ENCODE assay signal across 29 mouse cellular contexts in genomic region chr6:32465129-32465528, GRCm38 (mm10).
A peak's percentile ranks its signal among the peaks of the same experiment; 100 is the strongest.
DNase-seq lines count a peak whose midpoint lies in the region; ATAC-seq and TF ChIP-seq lines count a peak whose summit lies in the region.
"Had no signal": no experiment of that assay in that cellular context is flagged by ENCODE, and none has a peak within 500 bp of the region (broad histone marks: within the 10 kb centered on the region; RNA-seq: fewer than 3 reads in every experiment).

No protein-coding gene starts in this region.

- H3K36me3 ChIP-seq in heart, embryonic 10.5 days: no peaks in the 10 kb centered on the region
- no peaks in the 10 kb centered on the region for H3K36me3 ChIP-seq in heart, postnatal 0 days (replicated peaks; ENCODE audit: control insufficient read depth, insufficient read depth, low read length)
- no peaks in the 10 kb centered on the region for H3K36me3 ChIP-seq in liver, embryonic 16.5 days (ENCODE audit: control insufficient read depth, insufficient read depth)
- H3K36me3 ChIP-seq: embryonic facial prominence, embryonic 12.5 days; G1E; kidney, embryonic 15.5 days; limb, embryonic 13.5 days; neural tube, embryonic 12.5 days had no signal

- TF ChIP-seq CTCF in heart, postnatal 0 days (IDR thresholded peaks at IDR 0.05; ENCODE audit: low read depth): no peak

- peak overlapping the region; percentile 15; the same call in 1 of the 2 replicates for H3K4me2 ChIP-seq in heart, postnatal 0 days (ENCODE audit: low read depth, low read length)
- peak overlapping the region; percentile 39; the same call in 1 of the 2 replicates for H3K4me2 ChIP-seq in liver, embryonic 16.5 days (ENCODE audit: low read depth, low read length)
- H3K4me2 ChIP-seq: embryonic facial prominence, embryonic 12.5 days; kidney, embryonic 15.5 days; limb, embryonic 13.5 days; midbrain, embryonic 11.5 days had no signal

- DNase-seq in heart, embryonic 10.5 days (ENCODE audit: low spot score): no peak
- no peak for DNase-seq in heart, adult 18-20 months
- peak; percentile 62 for DNase-seq in heart, postnatal 0 days (ENCODE audit: low spot score)
- DNase-seq in heart, postnatal 25 days (ENCODE audit: low spot score): no peak
- peak; percentile 25 for DNase-seq in c-Kit-positive CD71-positive TER-119-negative erythroid progenitor cells, embryonic 14.5 days (ENCODE audit: low read depth)
- no peak for DNase-seq in thymus, adult 18-20 months
- DNase-seq: adrenal gland, postnatal 10 days; cerebellum, adult 11 months; cerebellum, adult 9-10 months; cerebellum, postnatal 36 days; gastrocnemius, postnatal 14 days; kidney, adult 18-20 months; kidney, postnatal 36 days; lung, adult 2 months; lung, postnatal 10 days; right cerebral cortex, postnatal 4 days; thymus, adult 2 months; thymus, postnatal 36 days had no signal

- H3K27me3 ChIP-seq in heart, embryonic 10.5 days (ENCODE audit: insufficient read depth, poor library complexity, severe bottlenecking): no peaks in the 10 kb centered on the region
- H3K27me3 ChIP-seq in heart, postnatal 0 days (ENCODE audit: control insufficient read depth, insufficient read depth, low read length): no peaks in the 10 kb centered on the region
- no peaks in the 10 kb centered on the region; the same call in 1 of the 2 replicates for H3K27me3 ChIP-seq in liver, embryonic 16.5 days (ENCODE audit: control insufficient read depth, insufficient read depth, low read depth, low read length)
- H3K27me3 ChIP-seq: embryonic facial prominence, embryonic 12.5 days; kidney, embryonic 15.5 days; limb, embryonic 13.5 days; neural tube, embryonic 12.5 days had no signal

- 0 out of 2 replicates have a peak overlapping the region, but pooled peaks have one; percentile 44 for H3K9ac ChIP-seq in heart, postnatal 0 days (replicated peaks; ENCODE audit: low read depth, low read length)
- no peak overlapping the region for H3K9ac ChIP-seq in liver, embryonic 16.5 days (ENCODE audit: low read depth, low read length)
- H3K9ac ChIP-seq: embryonic facial prominence, embryonic 12.5 days; kidney, embryonic 15.5 days; limb, embryonic 13.5 days; neural tube, embryonic 12.5 days had no signal

- peak overlapping the region; percentile 60; the same call in 1 of the 2 replicates for H3K27ac ChIP-seq in heart, embryonic 10.5 days
- peak overlapping the region; percentile 73 for H3K27ac ChIP-seq in heart, postnatal 0 days (ENCODE audit: low read depth)
- peak overlapping the region; percentile 24; the same call in 1 of the 2 replicates for H3K27ac ChIP-seq in liver, embryonic 16.5 days (ENCODE audit: low read length)
- H3K27ac ChIP-seq: embryonic facial prominence, embryonic 12.5 days; kidney, embryonic 15.5 days; left cerebral cortex, adult 2 months; limb, embryonic 13.5 days; neural tube, embryonic 12.5 days; stomach, postnatal 0 days had no signal

- no peak for TF ChIP-seq EP300 in heart, postnatal 0 days (IDR thresholded peaks at IDR 0.05; ENCODE audit: low read depth)

- WGBS in heart, embryonic 10.5 days: 44% methylated on average over 8 of the region's 8 CpGs
- 38% methylated on average over 8 of the region's 8 CpGs for WGBS in heart, postnatal 0 days
- WGBS in liver, embryonic 16.5 days (ENCODE audit: insufficient replicate concordance): 28% methylated on average over 8 of the region's 8 CpGs

- intact Hi-C loops in heart, postnatal 25 days (cut with DNase I): no loop called here

- 0 out of 2 replicates have a peak, but pooled peaks have one; percentile 15 for ATAC-seq in heart, postnatal 0 days (ENCODE audit: insufficient read depth, low read depth)
- no peak for ATAC-seq in liver, embryonic 16.5 days (ENCODE audit: low read depth)
- ATAC-seq: hindbrain, embryonic 16.5 days had no signal

- H3K4me3 ChIP-seq in heart, embryonic 10.5 days: peak overlapping the region; percentile 24; the same call in 1 of the 2 replicates
- no peak overlapping the region for H3K4me3 ChIP-seq in heart, postnatal 0 days (ENCODE audit: low read depth, low read length)
- H3K4me3 ChIP-seq in liver, embryonic 16.5 days (ENCODE audit: low read depth, low read length): no peak overlapping the region
- H3K4me3 ChIP-seq: embryonic facial prominence, embryonic 12.5 days; kidney, embryonic 15.5 days; layer of hippocampus, adult 2 months; left cerebral cortex, adult 2 months; limb, embryonic 13.5 days; neural tube, embryonic 12.5 days had no signal

- H3K9me3 ChIP-seq in heart, embryonic 10.5 days: no peaks in the 10 kb centered on the region
- H3K9me3 ChIP-seq in heart, postnatal 0 days (replicated peaks; ENCODE audit: control insufficient read depth, low read length): 0 out of 2 replicates have a peak, but pooled peaks cover 3% of the 10 kb centered on the region
- H3K9me3 ChIP-seq in liver, embryonic 16.5 days (replicated peaks; ENCODE audit: control insufficient read depth, low read length): no peaks in the 10 kb centered on the region
- H3K9me3 ChIP-seq: embryonic facial prominence, embryonic 12.5 days; G1E; kidney, embryonic 15.5 days; limb, embryonic 13.5 days; neural tube, embryonic 12.5 days had no signal

- H3K4me1 ChIP-seq in heart, embryonic 10.5 days: peaks cover 38% of the 10 kb centered on the region
- peaks cover 39% of the 10 kb centered on the region for H3K4me1 ChIP-seq in heart, postnatal 0 days (ENCODE audit: control insufficient read depth, insufficient read depth)
- peaks cover 13% of the 10 kb centered on the region for H3K4me1 ChIP-seq in liver, embryonic 16.5 days (ENCODE audit: control insufficient read depth, low read depth, low read length)

Comparison
In these comparisons a context has a peak if more than half of its experiments do, and no peak if none do; other contexts are left out.
1. DNase-seq: peak in heart, postnatal 0 days (single experiment) and c-Kit-positive CD71-positive TER-119-negative erythroid progenitor cells, embryonic 14.5 days (single experiment); none in heart, embryonic 10.5 days (single experiment), heart, adult 18-20 months (0 of 2), heart, postnatal 25 days (single experiment) and thymus, adult 18-20 months (0 of 2).
2. Peak in every context shown above with its lines, with median percentiles within 50 percentile points of each other: H3K27ac ChIP-seq.